Mouse (Mus musculus) heart, postnatal 0 days (tissue): ENCODE measurements around the gene Slc6a19.

Experiments used
- CTCF ChIP-seq: IDR thresholded peaks from 2 replicates; pipeline ENCODE4 v1.5.1; 2016; ENCODE audit warnings: antibody characterized with exemption, control low read depth, low read depth
- EP300 ChIP-seq: IDR thresholded peaks from 2 replicates; pipeline ENCODE4 v1.6.1; 2016; ENCODE audit warnings: antibody characterized with exemption, low read depth

DNA sequence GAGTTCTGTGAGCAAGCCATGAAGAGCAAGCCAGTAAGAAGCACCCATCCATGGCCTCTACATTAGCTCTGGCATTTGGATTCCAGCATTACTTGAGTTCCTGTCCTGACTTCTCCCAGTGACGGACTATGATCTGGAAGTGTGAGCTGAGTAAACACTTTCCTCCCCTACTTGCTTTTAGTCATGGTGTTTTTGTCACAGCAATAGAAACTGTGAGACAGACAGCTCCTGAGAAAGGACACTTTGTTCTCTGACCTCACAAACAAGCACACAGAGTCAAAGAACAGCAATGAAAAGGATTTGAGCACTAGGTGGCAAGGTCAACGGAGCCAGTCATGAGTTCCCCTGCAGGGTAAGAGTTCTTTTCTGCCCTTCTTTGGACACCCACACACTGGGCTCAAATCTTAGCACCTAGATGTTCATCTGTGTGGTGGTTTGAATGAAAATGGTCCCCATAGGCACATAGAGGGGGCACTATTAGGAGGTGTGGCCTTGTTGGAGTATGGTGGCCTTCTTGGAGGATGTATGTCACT is 44.4 kb downstream of the Slc6a19 start:
- no peak for TF ChIP-seq EP300
- no peak for TF ChIP-seq CTCF
